Mouse (Mus musculus): Measurements from ENCODE around the gene Tap1. TPM values are rescaled to one million over a fixed set of nuclear protein-coding genes. Genes with fewer than 3 reads are reported as not detected.
A peak's percentile ranks its signal among the peaks of the same experiment; 100 is the strongest.
"Not testable (repeated sequence)": the region's sequence is repeated elsewhere in the genome, so short reads cannot be mapped to it uniquely, and the experiment has no call there.

Gene Tap1
- 4.1 and 5.7 TPM in 2 replicates for polyA plus RNA-seq (2016; fragmentation: Nextera tagmentation; extraction: Ambion mirVana)

- H3K36me3 ChIP-seq = no peaks in the 10 kb centered on the region
- peak within 1 kb of the TSS; percentile 85 for H3K4me2 ChIP-seq
- WGBS = under 1% methylated on average over 46 of the region's 46 CpGs
- ATAC-seq (ENCODE audit: insufficient number of reproducible peaks, insufficient read depth, low FRiP score, low TSS enrichment, low read depth) = peak; percentile 94
- H3K9me3 ChIP-seq = no peaks in the 10 kb centered on the region
- H3K27me3 ChIP-seq = peaks cover 93% of the 10 kb centered on the region
- H3K9ac ChIP-seq (replicated peaks) = peak within 1 kb of the TSS; percentile 59
- H3K4me3 ChIP-seq (replicated peaks) = peak within 1 kb of the TSS; percentile 52
- H3K27ac ChIP-seq = no peak within 1 kb of the TSS; the same call in 1 of the 2 replicates
- peaks cover 11% of the 10 kb centered on the region for H3K4me1 ChIP-seq (replicated peaks)
These were observed at the start of gene Tap1, which contains the start of gene Psmb9 for GRCm38 (mm10) chr17:34187261-34187916. Gene Tap1 (plus strand): TSS chr17:34187553. Gene Psmb9 (minus strand): TSS chr17:34187764.

- Histone ChIP-seq H3K9me3 (no peaks in the 10 kb centered on the region), H3K9ac (replicated peaks) (no peak overlapping the region), H3K36me3 (no peaks in the 10 kb centered on the region), H3K4me2 (no peak overlapping the region), H3K4me3 (replicated peaks) (no peak overlapping the region), H3K4me1 (replicated peaks) (peaks cover 21% of the 10 kb centered on the region), H3K27ac (no peak overlapping the region), H3K27me3 (peaks cover 55% of the 10 kb centered on the region)
- ATAC-seq (ENCODE audit: insufficient number of reproducible peaks, insufficient read depth, low FRiP score, low TSS enrichment, low read depth) = no peak
- 64% methylated on average over 7 of the region's 7 CpGs for WGBS
These were observed 49.8 kb upstream of the Tap1 start for GRCm38 (mm10) chr17:34137601-34138000.

GRCm38 (mm10) chr17:34138655-34139054 lies 48.7 kb upstream of the Tap1 start:
- H3K4me1 ChIP-seq (replicated peaks) = peaks cover 29% of the 10 kb centered on the region
- H3K27me3 ChIP-seq = peaks cover 55% of the 10 kb centered on the region
- no peak overlapping the region for H3K27ac ChIP-seq
- 84% methylated on average over 7 of the region's 7 CpGs for WGBS
- no peak overlapping the region for H3K4me3 ChIP-seq (replicated peaks)
- no peak for ATAC-seq (ENCODE audit: insufficient number of reproducible peaks, insufficient read depth, low FRiP score, low TSS enrichment, low read depth)
- no peak overlapping the region for H3K9ac ChIP-seq (replicated peaks)
- H3K9me3 ChIP-seq = no peaks in the 10 kb centered on the region
- no peaks in the 10 kb centered on the region for H3K36me3 ChIP-seq
- peak overlapping the region; percentile 63; the same call in 1 of the 2 replicates for H3K4me2 ChIP-seq

- H3K9ac ChIP-seq (replicated peaks) = no peak overlapping the region; the same call in 1 of the 2 replicates
- H3K4me2 ChIP-seq = peak overlapping the region; percentile 63
- peaks cover 55% of the 10 kb centered on the region for H3K27me3 ChIP-seq
- no peaks in the 10 kb centered on the region for H3K36me3 ChIP-seq
- no peak overlapping the region for H3K27ac ChIP-seq
- no peak for ATAC-seq (ENCODE audit: insufficient number of reproducible peaks, insufficient read depth, low FRiP score, low TSS enrichment, low read depth)
- 1% methylated on average over 16 of the region's 16 CpGs for WGBS
- no peaks in the 10 kb centered on the region for H3K9me3 ChIP-seq
- H3K4me3 ChIP-seq (replicated peaks) = peak overlapping the region; percentile 34
- H3K4me1 ChIP-seq (replicated peaks) = peaks cover 29% of the 10 kb centered on the region
These were observed 47.9 kb upstream of the Tap1 start for GRCm38 (mm10) chr17:34139416-34139815.

DNA sequence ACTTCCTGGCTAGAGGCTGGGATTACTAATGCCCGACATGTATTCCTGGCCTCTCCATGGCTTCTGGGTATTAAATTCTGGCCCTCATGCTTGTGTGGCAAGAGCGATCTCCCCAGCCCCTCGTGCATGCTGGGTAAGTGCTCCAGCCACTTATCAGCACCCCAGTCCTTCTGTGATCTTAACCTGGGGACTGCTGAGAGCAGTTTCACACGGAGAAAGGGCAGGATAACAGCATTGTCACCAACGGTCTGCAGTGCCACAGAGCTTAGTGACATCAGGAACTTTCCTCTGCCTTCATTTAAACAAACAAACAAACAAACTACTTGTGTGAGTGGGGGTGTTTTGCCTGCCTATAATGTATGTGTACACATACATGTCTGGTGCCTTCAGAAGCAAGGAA lies 47.1 kb upstream of the Tap1 start:
- Histone ChIP-seq H3K9ac (replicated peaks) (no peak overlapping the region), H3K4me2 (peak overlapping the region; percentile 63; the same call in 1 of the 2 replicates), H3K4me3 (replicated peaks) (no peak overlapping the region), H3K36me3 (no peaks in the 10 kb centered on the region), H3K27me3 (peaks cover 55% of the 10 kb centered on the region), H3K9me3 (no peaks in the 10 kb centered on the region), H3K27ac (no peak overlapping the region), H3K4me1 (replicated peaks) (peaks cover 29% of the 10 kb centered on the region)
- no peak for ATAC-seq (ENCODE audit: insufficient number of reproducible peaks, insufficient read depth, low FRiP score, low TSS enrichment, low read depth)
- WGBS = 11% methylated on average over 5 of the region's 5 CpGs

- no peak overlapping the region for H3K27ac ChIP-seq
- WGBS = 60% methylated on average over 4 of the region's 4 CpGs
- no peaks in the 10 kb centered on the region for H3K9me3 ChIP-seq
- H3K9ac ChIP-seq (replicated peaks) = no peak overlapping the region
- no peak for ATAC-seq (ENCODE audit: insufficient number of reproducible peaks, insufficient read depth, low FRiP score, low TSS enrichment, low read depth)
- H3K4me1 ChIP-seq (replicated peaks) = peaks cover 22% of the 10 kb centered on the region
- peaks cover 51% of the 10 kb centered on the region for H3K27me3 ChIP-seq
- no peak overlapping the region for H3K4me3 ChIP-seq (replicated peaks)
- H3K36me3 ChIP-seq = no peaks in the 10 kb centered on the region
- H3K4me2 ChIP-seq = no peak overlapping the region
These were observed 45.9 kb upstream of the Tap1 start for GRCm38 (mm10) chr17:34141448-34141847.

GRCm38 (mm10) chr17:34142456-34143010 lies 44.8 kb upstream of the Tap1 start:
- no peak; the same call in 1 of the 2 replicates for ATAC-seq (ENCODE audit: insufficient number of reproducible peaks, insufficient read depth, low FRiP score, low TSS enrichment, low read depth)
- Histone ChIP-seq H3K4me2 (no peak overlapping the region), H3K36me3 (no peaks in the 10 kb centered on the region), H3K4me1 (replicated peaks) (peaks cover 22% of the 10 kb centered on the region), H3K9me3 (no peaks in the 10 kb centered on the region), H3K27ac (no peak overlapping the region), H3K4me3 (replicated peaks) (no peak overlapping the region), H3K27me3 (peaks cover 41% of the 10 kb centered on the region), H3K9ac (replicated peaks) (no peak overlapping the region)
- WGBS = 49% methylated on average over 7 of the region's 7 CpGs

DNA sequence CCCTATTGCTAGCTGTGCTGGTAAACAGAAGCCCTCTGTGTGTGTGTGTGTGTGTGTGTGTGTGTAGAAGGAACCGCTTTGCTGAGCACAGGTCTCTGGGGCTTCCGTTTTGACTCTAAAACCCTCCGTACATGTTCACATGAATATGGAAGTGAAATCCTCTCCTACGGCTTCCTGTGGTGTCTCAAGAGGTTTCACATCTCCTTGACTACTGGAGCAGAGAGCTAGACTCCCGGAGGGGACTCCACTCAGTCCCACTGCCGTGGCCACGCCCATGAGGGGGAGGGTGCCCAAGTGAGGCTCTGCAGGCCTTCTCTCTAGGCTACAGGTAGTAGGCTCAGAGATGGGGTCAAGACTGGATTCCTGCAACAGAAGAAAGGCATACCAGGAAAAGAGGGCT lies 44.3 kb upstream of the Tap1 start, which contains the start of gene H2-DMb2:
Gene H2-DMb2, plus strand, starts transcription at position 275 of the 400 bp plus-strand sequence.
- WGBS = 42% methylated on average over 7 of the region's 7 CpGs
- no peak within 1 kb of the TSS for H3K4me3 ChIP-seq (replicated peaks)
- H3K9me3 ChIP-seq = no peaks in the 10 kb centered on the region
- H3K9ac ChIP-seq (replicated peaks) = no peak within 1 kb of the TSS
- no peak within 1 kb of the TSS for H3K27ac ChIP-seq
- ATAC-seq (ENCODE audit: insufficient number of reproducible peaks, insufficient read depth, low FRiP score, low TSS enrichment, low read depth) = no peak
- peaks cover 36% of the 10 kb centered on the region for H3K27me3 ChIP-seq
- no peaks in the 10 kb centered on the region for H3K36me3 ChIP-seq
- peaks cover 22% of the 10 kb centered on the region for H3K4me1 ChIP-seq (replicated peaks)
- H3K4me2 ChIP-seq = no peak within 1 kb of the TSS

DNA sequence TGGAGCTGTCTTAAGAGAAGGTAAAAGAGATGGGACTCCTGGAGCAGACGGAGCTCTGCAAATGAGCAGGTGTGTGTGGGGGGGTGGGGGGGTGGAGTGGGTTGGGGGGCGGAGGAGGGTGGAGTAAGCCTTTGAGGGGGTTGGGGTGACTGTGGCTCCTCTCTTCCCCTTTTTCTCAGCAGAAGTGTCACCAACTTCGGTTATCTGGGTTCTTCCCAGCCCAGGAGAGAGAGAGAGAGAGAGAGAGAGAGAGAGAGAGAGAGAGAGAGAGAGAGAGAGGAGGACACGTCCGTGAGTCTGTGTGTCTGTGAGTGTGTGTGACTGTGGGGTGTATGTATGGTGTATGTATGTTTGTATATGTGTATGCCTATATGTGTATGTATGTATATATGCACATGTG lies 43.9 kb upstream of the Tap1 start:
- H3K9me3 ChIP-seq = no peaks in the 10 kb centered on the region
- H3K4me1 ChIP-seq (replicated peaks) = peaks cover 22% of the 10 kb centered on the region
- H3K27me3 ChIP-seq = peaks cover 31% of the 10 kb centered on the region
- no peaks in the 10 kb centered on the region for H3K36me3 ChIP-seq
- 67% methylated on average over 4 of the region's 5 CpGs for WGBS
- no peak overlapping the region for H3K9ac ChIP-seq (replicated peaks)
- H3K4me2 ChIP-seq = no peak overlapping the region
- H3K27ac ChIP-seq = no peak overlapping the region
- no peak for ATAC-seq (ENCODE audit: insufficient number of reproducible peaks, insufficient read depth, low FRiP score, low TSS enrichment, low read depth)
- H3K4me3 ChIP-seq (replicated peaks) = no peak overlapping the region

DNA sequence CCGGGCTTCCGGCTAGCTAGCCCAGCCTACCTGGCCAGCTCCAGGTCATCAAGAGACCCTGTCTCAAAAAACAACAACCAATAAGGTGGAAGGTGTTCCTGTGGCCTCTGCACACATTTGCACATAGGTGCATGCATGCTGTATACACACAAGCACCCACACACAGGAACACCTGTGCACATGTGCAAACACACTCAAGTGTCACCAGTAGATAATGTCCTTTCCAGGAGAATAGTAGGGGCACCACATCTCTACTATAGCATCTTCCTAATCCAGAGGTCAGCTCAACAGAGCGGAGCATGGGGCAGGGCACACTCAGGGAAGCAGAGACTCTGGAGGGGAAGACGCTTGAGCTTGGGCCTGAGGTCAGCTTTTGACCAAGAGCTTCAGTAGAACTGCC lies 43.1 kb upstream of the Tap1 start:
- H3K4me2 ChIP-seq; H3K9me3 ChIP-seq; H3K4me3 ChIP-seq (replicated peaks); ATAC-seq (ENCODE audit: insufficient number of reproducible peaks, insufficient read depth, low FRiP score, low TSS enrichment, low read depth); H3K27ac ChIP-seq; H3K36me3 ChIP-seq; H3K9ac ChIP-seq (replicated peaks): not testable (repeated sequence)
- H3K27me3 ChIP-seq = peaks cover 24% of the 10 kb centered on the region
- peaks cover 17% of the 10 kb centered on the region for H3K4me1 ChIP-seq (replicated peaks)
- WGBS = 85% methylated on average over 4 of the region's 4 CpGs

DNA sequence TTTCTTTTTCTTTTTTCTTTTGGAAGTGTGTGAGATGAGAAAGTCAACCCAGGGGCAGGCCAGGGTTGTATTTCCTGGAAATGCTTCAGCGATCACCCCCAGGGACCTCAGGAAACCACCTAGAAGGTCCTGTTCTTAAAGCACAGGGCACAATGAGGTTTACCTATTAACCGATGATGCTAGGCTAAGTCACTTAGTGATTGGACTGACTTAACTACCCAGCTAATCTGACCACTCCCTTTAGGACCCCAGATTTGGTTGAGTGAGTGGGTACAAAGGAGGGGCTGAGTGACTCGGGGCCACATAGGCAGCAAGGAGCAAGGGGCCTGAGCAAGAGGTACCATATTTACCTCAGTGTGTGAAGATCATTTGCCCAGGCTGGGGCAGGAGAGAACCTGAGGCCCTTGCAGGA lies 42.4 kb upstream of the Tap1 start:
- 83% methylated on average over 3 of the region's 3 CpGs for WGBS
- Histone ChIP-seq H3K4me2 (no peak overlapping the region), H3K9me3 (no peaks in the 10 kb centered on the region), H3K27me3 (peaks cover 16% of the 10 kb centered on the region), H3K36me3 (no peaks in the 10 kb centered on the region), H3K9ac (replicated peaks) (no peak overlapping the region), H3K27ac (no peak overlapping the region), H3K4me1 (replicated peaks) (peaks cover 14% of the 10 kb centered on the region), H3K4me3 (replicated peaks) (no peak overlapping the region)
- no peak for ATAC-seq (ENCODE audit: insufficient number of reproducible peaks, insufficient read depth, low FRiP score, low TSS enrichment, low read depth)

Measured in limb, embryonic 12.5 days (tissue).